Mouse (Mus musculus) regulatory T cell (primary cell): ENCODE data around the gene Gm5891.

Experiments
- in situ Hi-C: fragments of 300-600 bp; cut with MboI, MseI; formaldehyde crosslinking; loops from one replicate; pipeline ENCODE4 v1.15.1; 2025; ENCODE audit warnings: high pct_unique_total_duplicates

Gene Gm5891

GRCm38 (mm10) chr7:21921191-21921590 lies at the start of gene Gm5891:
Gene Gm5891, minus strand, starts transcription at chr7:21921291.
- in situ Hi-C loops = loop anchor here (25.0 kb wide), 1 partner anchor 1241 kb away; no protein-coding TSS in a partner anchor
